Mouse (Mus musculus): ENCODE data around the gene Glra1.
A peak's percentile ranks its signal among the peaks of the same experiment; 100 is the strongest.

Gene Glra1

DNA sequence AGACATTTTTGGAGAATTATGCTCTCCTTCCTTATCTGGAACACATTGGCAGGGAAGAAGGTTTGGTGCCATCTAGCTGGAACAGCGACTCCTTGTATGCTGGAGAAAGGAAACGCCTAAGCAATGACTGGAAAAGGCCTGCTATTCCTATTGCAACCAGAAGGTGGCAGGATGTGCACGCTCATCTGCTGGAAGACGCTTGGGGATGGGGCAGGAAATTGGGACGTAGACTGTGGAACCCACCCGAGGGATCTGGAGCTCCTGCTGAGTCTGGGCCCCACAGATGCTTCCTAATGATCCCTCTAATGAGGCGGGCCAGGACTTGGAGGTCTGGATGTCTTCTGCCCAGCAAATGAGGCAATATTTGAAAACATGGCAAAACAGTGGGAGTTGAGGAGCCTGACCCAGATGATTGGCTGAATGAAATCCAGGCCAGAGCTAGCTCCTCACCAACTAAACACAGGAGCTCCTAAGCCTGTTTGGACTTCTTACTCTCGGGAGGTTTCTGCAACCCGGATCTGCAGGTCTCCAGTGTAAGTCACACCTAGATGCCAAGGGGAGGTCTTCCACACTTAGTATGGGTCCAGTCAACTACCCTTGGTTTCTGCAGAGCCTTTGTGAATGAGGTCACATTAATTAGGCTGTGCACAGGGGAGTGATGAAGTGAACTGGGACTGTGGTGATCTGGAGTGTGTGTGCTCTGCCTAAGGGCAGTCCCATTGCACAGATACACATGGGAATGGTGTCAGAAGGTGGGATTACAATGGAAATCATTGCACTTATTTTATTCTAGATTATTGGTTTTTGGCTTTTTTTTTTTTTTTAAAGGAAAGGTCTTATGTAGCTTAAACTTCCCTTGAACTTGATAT, 89.0 kb downstream of the Glra1 start:
- DNase-seq (ENCODE audit: low read depth, low spot score), result peak; percentile 56

DNA sequence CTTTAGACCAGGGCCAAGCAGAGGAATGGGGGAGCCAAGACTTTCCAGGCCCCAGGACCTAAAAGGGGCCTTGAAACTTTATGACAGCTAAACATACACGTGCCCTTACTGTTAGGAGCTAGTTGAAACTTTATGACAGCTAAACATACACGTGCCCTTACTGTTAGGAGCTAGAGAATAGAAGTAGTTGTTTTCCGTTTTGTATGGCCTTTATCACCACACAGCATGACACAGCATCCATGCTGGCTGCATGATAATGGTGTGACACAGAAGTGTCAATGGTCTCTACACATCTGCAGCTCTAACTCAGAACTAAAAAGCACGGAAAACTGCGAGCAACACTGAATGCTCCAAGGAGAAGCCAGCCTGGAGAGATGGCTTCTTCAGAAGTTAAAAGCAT, 90.3 kb downstream of the Glra1 start:
- no peak for DNase-seq (ENCODE audit: low read depth, low spot score)

DNA sequence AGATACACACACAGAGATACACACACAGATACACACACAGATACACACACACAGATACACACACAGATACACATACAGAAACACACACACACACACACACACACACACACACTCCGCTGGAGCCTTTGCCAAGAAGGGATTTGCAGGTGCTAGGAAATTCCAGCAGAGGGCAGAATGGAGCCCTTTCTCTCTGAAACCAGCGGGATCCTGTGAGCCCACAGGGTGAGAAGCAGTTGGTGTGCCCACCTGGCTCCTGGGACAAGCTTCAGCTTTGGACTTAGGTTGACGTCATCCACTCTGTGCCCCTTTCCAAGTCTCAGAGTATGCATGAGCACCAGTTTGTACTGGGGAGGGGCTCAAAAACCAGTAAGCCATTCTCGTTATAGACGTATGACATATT, 96.6 kb downstream of the Glra1 start:
- no peak for DNase-seq (ENCODE audit: low read depth, low spot score)

DNA sequence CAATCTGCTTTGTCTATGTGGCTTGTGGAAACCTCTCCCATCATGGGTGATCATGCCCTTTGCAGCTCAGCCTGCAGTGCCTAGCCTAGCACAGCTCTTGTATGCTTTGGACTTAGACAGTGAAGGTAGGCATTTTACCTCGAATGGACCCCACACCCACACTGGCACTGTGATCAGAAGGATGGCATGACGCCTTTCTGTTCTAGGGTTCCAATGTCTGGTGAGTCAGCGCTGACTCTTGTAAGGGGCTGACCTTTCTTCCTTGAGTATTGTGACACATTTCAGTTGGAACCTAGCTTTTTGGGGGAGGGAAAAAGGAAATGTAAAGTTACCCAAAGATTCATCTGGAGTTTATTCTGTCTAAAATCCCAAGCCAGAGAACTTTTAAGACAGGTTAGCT, 102.5 kb downstream of the Glra1 start:
- no peak for DNase-seq (ENCODE audit: low read depth, low spot score)

DNA sequence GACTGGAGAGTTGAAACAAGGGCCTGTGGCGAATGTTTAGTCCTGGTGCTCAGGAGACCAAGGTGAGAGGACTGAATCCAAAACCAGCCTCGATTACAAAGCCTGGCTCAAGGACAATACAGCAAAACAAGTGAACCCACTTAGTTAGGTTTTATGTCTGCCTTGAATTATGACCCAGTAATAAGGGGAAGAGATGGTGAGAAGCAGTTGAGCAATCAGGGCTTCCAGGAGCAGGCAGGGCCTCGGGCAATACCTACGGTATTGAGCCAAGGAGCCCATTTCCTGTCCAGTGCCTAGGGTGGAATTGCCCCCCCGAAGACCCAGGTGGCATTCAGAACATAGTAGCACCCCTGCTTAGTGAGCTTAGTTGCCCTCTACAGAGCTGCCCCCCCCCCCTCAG, 105.1 kb downstream of the Glra1 start:
- no peak for DNase-seq (ENCODE audit: low read depth, low spot score)

DNA sequence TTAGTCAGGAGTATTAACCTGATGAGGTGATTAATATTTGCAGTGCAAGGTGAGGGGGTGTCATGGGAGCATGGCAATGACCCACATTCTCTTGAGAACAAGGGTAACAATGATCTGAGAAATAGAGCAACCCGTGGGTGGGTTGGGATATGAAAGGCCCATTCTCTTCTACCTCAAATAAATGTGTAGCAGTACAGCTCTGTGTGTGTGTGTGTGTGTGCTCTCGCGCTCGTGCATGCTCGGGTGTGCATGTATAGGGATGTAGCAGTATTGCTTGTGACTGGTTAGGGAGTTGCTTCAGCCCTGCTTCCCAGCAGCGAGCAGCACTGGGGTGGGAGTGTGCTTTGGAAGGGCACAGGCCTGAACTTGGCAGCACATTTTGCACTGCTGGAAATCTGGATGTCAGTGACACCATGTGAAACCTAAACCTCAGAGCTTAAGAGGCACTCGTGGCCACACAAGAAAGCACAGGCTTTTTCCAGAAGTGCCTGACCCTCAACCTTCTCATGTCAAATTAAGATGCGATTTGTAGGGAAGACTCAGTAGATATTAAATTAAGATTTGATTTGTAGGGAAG, 106.0 kb downstream of the Glra1 start:
- no peak for DNase-seq (ENCODE audit: low read depth, low spot score)

DNA sequence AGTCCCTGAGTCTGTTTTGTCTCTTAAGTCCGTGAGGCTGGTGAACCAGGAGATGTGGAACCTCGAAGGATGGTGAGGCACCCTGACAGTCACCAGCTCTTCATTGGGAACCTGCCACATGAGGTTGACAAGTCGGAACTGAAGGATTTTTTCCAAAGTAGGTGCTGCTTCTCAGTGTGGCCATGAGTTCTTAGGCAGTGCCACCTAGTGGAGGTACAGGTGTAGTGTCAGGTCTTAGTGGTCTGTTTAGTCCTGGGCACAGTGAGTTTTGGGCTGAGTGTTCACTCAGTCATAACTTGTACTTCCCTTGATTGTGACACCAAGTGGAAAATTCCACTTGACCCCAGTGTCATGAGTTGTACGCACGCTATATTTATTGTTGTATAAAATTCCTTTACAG, 110.1 kb downstream of the Glra1 start:
- peak; percentile 12 for DNase-seq (ENCODE audit: low read depth, low spot score)

DNA sequence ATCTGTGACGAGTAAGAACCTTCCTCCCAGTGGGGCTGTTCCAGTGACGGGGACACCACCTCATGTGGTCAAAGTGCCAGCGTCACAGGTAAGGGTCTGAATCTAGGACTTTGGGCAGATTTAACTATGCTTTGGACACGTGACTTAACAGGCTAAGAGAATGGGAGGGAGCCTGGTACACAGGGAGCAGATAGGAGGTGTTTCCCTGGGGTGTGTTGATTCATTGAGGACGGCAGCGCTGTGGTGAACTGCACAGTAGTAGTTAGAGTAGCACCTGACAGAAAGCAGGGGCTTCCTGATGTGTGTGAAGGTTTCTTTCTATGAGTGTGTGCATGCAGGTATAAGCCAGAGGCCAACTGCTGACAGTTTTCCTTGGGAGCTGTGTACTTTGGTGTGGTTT, 111.8 kb downstream of the Glra1 start:
- no peak for DNase-seq (ENCODE audit: low read depth, low spot score)

- no peak for DNase-seq (ENCODE audit: low read depth, low spot score)
Observed at GRCm38 (mm10) chr11:55485443-55485842, 122.6 kb downstream of the Glra1 start.

DNA sequence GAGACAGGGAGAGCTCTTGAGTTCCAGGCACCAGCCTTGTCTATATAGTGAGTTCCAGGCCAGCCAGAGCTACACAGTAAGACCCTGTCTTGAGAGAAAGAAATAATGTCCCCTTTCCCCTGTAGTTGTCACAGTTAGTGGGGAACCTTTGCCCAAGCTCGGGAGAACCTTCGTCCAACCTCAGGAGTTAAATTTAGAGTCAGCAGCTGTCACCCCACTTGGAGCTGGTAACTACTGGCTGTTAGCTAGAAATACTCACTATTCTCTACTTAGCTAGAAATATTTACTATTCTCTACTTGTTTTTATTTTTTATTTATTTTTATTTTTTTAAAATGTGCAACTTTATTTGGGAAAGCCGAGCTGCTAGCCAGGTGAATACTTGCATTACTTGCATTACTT, 134.8 kb downstream of the Glra1 start:
- DNase-seq (ENCODE audit: low read depth, low spot score), result no peak

GRCm38 (mm10) chr11:55471467-55471866, 136.5 kb downstream of the Glra1 start:
- no peak for DNase-seq (ENCODE audit: low read depth, low spot score)

GRCm38 (mm10) chr11:55470761-55471160, 137.2 kb downstream of the Glra1 start:
- no peak for DNase-seq (ENCODE audit: low read depth, low spot score)

GRCm38 (mm10) chr11:55469923-55470691, 137.9 kb downstream of the Glra1 start:
- no peak for DNase-seq (ENCODE audit: low read depth, low spot score)

GRCm38 (mm10) chr11:55469048-55469843, 138.8 kb downstream of the Glra1 start, which contains the start of gene G3bp1:
TSS of gene G3bp1 (plus strand) at chr11:55469685.
- DNase-seq (ENCODE audit: low read depth, low spot score), result peak; percentile 100

GRCm38 (mm10) chr11:55468611-55469047, 139.4 kb downstream of the Glra1 start:
- DNase-seq (ENCODE audit: low read depth, low spot score), result no peak

- DNase-seq (ENCODE audit: low read depth, low spot score), result no peak
Observed at GRCm38 (mm10) chr11:55468012-55468411, 140.0 kb downstream of the Glra1 start.

- DNase-seq (ENCODE audit: low read depth, low spot score), result no peak
Observed at GRCm38 (mm10) chr11:55465177-55465576, 142.8 kb downstream of the Glra1 start.

- no peak for DNase-seq (ENCODE audit: low read depth, low spot score)
Observed at GRCm38 (mm10) chr11:55464707-55465106, 143.3 kb downstream of the Glra1 start.

All from brain, embryonic 18.5 days (tissue).